Mouse (Mus musculus) liver (tissue): ENCODE results near the gene Spata21.
A peak's percentile ranks its signal among the peaks of the same experiment; 100 is the strongest.
"Not testable (repeated sequence)": the region's sequence is repeated elsewhere in the genome, so short reads cannot be mapped to it uniquely, and the experiment has no call there.

ENCODE experiments used
- DNase-seq: peaks from one replicate; pipeline ENCODE4 v3.0.0-alpha.2; 2020; ENCODE audit warnings: mixed read lengths

Spata21 gene

GRCm38 (mm10) chr4:141131531-141132061, 43.5 kb downstream of the Spata21 start:
- DNase-seq = no peak

DNA sequence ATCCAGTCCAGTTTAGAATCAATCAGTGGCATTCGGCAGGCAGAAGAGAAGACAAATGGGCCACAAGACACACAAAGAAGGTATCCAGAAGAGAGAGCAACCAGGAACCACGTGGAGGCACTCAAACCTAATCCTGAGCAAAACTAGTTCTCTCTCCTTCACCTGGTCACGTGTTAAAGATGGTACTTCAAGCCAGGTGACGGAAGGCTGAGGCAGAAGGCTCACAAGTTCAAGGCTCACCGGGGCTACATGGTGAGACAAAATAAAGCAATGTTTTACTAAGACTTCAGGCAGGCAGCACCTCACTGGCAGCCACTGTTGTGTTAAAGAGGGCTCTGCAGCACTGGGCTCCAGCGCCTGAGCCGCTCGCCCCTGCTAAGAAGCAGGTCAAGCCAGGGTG, 44.1 kb downstream of the Spata21 start:
- DNase-seq = no peak

GRCm38 (mm10) chr4:141133227-141133626, 45.1 kb downstream of the Spata21 start:
- no peak for DNase-seq

DNA sequence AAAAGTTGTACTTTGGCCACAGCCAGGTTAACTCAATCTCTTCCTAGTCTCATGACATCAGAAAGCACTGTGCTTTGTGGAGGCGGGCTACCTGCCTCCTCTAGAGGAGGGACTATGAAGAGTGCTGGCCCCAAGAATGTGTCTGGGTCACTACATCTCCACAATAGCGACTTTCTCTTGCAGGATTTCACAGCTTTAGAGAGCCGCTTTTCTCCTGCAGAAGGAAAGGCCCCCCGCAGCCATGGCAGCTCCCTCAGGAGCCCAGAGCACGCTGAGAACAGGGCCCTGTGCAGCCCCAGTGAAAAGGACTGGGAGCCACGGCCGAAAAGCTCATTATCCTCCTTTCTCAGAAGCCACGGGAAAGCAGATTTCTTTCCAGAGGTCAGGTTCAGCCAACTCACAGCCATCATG, 45.9 kb downstream of the Spata21 start:
- no peak for DNase-seq

- DNase-seq = no peak
These were observed 46.8 kb downstream of the Spata21 start for GRCm38 (mm10) chr4:141134751-141135530.

DNA sequence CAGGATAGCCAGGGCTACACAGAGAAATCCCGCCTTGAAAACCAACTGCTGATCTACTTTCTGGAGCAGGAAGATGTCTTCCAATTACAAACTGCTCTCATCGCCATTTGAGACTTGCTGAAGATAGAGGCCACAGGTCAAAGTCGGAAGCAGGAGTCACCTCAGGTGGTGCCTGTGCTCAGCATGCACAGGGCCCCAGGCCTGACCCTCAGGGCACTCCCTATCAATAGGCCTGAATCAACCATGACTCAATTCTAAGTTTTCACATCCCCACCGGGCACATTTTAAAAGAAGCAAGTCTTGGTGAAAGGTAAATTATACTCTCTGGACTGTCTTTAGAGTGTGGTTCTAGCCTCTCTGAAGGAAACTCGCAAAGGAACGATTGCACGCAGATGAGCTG, 48.0 kb downstream of the Spata21 start:
- no peak for DNase-seq

DNA sequence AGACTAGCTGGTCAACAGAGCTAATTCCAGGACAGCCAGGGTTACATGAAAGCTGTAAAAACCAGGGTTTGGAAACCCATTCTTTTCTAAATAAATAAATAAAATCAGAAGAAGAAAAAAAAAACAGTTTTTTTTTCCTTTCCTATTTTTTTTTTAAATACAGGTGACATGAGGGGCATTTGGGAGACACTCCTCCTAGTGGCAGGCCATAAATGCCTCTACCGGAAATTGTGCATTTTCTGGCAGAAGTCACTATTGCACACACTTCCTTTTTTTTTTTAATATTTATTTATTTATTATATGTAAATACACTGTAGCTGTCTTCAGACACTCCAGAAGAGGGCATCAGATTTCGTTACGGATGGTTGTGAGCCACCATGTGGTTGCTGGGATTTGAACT, 49.6 kb downstream of the Spata21 start:
- not testable (repeated sequence) for DNase-seq

DNA sequence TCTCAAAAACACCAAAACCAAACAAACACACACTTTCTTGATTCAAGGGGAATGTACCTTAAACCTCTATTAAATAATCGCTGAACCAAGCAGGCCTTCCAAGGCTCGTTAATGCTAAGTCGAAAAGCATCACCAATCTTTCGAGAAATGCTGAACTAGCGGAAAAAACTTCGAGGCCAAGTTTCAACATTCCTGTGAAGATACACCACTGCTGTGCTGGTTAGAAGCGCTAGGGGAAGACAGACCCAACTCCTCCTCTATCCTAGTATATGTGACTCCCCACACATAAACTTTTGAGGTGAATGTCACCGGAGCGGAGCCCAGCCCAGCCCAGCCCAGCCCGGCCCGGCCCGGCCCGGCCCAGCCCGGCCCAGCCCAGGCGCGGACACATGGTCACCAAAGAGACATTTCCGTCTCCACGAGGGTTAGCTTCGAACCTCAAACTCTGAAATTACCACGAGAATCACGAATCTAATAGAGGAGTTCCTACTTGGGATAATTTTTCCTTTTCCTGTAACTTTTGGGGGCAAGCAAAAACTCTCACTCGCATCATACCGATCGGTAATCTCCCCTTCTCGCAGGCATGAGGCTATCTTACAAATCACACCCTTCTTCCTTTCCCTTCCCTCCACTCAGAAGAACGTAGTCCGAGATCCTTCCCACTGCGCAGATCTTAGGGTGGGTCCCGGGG, 50.4 kb downstream of the Spata21 start:
- DNase-seq = no peak

DNA sequence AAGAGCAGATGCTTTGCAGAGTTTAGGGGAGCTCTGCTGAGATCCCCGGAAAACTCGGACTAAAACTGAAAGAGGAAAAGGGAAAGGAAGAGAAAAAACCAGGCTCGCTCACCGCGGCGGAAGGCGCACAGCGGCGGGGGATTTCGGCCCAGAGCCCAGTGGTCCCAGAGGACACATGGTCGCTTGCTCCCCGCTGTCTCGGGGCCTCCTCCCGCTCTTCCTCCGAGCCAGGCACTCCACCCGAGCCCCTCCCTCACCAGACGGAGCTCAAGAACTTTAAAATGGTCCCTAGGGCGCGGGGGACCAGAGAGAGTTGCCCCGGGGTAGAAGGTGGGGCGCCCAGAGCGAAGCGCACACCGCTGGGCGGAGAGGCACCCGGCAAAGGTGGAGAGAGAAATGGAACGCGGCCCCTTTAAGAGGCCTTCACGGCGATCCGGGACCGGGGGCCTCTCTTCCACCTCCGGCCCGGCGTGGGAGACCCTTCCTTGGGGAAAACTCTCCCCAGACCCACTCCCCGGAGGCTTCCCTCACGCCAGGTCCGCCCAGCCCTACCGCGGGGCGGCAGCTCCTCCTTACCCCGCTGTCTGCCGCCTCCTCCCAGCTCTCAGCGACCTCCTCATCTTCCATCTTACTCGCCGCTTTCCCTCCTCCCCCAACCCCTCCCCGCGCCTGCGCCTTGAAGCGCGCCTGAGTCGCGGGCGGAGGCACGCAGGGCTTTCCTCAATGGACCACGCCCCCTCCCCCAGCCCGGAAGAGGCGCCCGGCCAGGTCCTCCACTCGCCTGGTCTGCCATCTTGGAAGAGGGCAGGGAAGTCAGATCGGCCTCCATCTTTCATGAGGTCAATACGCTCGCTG, 51.2 kb downstream of the Spata21 start, which contains the start of gene Szrd1:
Gene Szrd1, minus strand, starts transcription at position 660 of the 855 bp plus-strand sequence.
- DNase-seq = peak; percentile 99

- not testable (repeated sequence) for DNase-seq
These were observed 52.2 kb downstream of the Spata21 start for GRCm38 (mm10) chr4:141140354-141140753.

- no peak for DNase-seq
These were observed 52.8 kb downstream of the Spata21 start for GRCm38 (mm10) chr4:141140967-141141366.

- DNase-seq = peak; percentile 79
These were observed 54.2 kb downstream of the Spata21 start for GRCm38 (mm10) chr4:141142285-141142811.

- not testable (repeated sequence) for DNase-seq
These were observed 57.0 kb downstream of the Spata21 start for GRCm38 (mm10) chr4:141145124-141145523.

GRCm38 (mm10) chr4:141146491-141147033, 58.4 kb downstream of the Spata21 start:
- DNase-seq = no peak

GRCm38 (mm10) chr4:141147112-141148008, 59.2 kb downstream of the Spata21 start, which contains the start of gene Fbxo42:
Gene Fbxo42 (plus strand): TSS chr4:141147913.
- DNase-seq = peak; percentile 97

- DNase-seq = peak; percentile 75
These were observed 60.1 kb downstream of the Spata21 start for GRCm38 (mm10) chr4:141148009-141148801.

- no peak for DNase-seq
These were observed 61.0 kb downstream of the Spata21 start for GRCm38 (mm10) chr4:141149116-141149515.

- DNase-seq = no peak
These were observed 69.4 kb downstream of the Spata21 start for GRCm38 (mm10) chr4:141157485-141157884.

DNA sequence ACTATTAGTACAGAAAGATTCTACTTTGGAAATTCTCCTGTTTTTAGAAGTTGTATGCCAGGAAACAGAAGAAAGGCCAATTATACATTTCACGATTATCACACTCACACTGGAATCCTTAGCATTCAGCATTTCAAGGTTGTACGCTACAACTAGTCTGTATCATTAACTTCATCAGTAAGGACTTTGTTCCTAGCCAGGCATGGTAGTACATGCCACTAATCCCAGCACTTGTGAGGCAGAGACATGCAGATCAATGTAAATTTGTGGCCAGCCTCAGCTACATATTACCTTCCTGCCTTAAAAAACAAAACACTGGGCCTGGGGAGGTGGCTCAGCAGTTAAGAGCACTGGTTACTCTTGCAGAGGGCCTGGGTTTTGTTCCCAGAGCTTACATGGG, 70.5 kb downstream of the Spata21 start:
- no peak for DNase-seq

- no peak for DNase-seq
These were observed 71.0 kb downstream of the Spata21 start for GRCm38 (mm10) chr4:141159093-141159492.
